Mouse (Mus musculus) testis, postnatal 10 days (tissue): Measurements from ENCODE around the gene Sh3rf3.

Experiments used
- DNase-seq: peaks from one replicate; pipeline ENCODE4 v3.0.0; 2021; ENCODE audit warnings: low spot score

Gene Sh3rf3

GRCm38 (mm10) chr10:58813081-58813800, at the start of gene Sh3rf3:
Gene Sh3rf3, plus strand, starts transcription at chr10:58813359.
- DNase-seq = peak; percentile 54

GRCm38 (mm10) chr10:58788486-58789274, 24.5 kb upstream of the Sh3rf3 start:
- DNase-seq = no peak

GRCm38 (mm10) chr10:58797555-58797954, 15.6 kb upstream of the Sh3rf3 start:
- DNase-seq = no peak

GRCm38 (mm10) chr10:58798156-58798555, 15.0 kb upstream of the Sh3rf3 start:
- no peak for DNase-seq

DNA sequence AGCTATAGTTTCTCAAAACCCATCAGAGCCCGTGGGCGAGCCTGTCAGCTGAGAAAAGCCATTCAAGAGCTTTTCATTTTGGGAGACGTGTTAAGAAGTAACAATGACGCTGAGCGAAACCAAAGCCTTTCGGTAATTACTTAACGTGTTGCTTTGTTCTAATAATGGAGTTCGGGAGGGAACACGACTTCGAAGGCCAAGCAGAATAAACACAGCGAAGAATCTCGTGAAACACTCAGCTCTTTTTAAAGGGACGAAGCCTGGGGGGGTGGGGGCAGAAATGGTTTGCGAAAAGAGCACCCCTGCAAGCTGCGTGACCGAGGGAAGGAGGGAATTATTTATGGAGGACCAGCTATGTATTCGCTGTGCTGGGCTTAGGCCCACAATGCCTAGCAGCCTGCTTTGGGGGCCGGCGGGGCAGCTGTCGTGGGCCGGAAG, 12.1 kb upstream of the Sh3rf3 start:
- DNase-seq = no peak

DNA sequence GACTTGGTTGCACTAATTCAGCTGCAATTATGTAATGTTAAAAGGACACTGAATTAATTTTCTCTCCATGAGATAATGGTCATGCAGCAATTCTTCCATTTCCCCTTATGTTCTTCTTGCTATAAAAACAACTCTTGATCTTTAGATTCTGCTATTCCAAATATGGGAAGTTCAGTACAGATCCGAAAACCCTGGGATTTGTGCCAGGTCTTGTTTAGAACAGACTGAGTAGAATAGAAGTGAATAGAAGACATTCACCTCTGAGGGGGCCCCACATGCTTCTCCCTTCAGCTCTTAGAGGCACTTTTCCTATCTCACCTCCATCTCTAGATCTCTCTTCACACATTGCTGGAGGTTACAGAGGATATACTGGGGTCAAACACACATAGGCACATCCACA, 10.8 kb upstream of the Sh3rf3 start:
- DNase-seq = no peak

DNA sequence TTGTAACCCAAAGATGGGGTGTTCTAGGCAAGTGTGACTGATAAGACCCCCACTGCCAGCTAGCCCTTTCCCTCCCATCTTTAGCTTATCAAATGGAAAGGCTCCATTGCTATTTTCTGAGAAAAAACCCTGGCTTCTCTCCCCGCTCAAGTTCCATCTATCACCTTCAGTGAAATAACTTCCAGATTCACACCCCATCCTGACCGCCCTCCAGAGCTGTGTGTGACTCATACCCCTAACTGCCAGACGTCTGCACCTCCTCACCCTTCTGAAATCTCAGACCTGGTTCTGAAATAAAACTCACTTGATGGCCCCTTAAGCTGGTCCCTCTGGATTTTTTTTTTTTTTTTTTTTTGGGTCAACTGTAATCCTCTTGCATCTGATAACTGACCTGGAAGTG, 5.2 kb upstream of the Sh3rf3 start:
- DNase-seq = no peak

- no peak for DNase-seq
Observed at GRCm38 (mm10) chr10:58810181-58810580, 3.0 kb upstream of the Sh3rf3 start.

DNA sequence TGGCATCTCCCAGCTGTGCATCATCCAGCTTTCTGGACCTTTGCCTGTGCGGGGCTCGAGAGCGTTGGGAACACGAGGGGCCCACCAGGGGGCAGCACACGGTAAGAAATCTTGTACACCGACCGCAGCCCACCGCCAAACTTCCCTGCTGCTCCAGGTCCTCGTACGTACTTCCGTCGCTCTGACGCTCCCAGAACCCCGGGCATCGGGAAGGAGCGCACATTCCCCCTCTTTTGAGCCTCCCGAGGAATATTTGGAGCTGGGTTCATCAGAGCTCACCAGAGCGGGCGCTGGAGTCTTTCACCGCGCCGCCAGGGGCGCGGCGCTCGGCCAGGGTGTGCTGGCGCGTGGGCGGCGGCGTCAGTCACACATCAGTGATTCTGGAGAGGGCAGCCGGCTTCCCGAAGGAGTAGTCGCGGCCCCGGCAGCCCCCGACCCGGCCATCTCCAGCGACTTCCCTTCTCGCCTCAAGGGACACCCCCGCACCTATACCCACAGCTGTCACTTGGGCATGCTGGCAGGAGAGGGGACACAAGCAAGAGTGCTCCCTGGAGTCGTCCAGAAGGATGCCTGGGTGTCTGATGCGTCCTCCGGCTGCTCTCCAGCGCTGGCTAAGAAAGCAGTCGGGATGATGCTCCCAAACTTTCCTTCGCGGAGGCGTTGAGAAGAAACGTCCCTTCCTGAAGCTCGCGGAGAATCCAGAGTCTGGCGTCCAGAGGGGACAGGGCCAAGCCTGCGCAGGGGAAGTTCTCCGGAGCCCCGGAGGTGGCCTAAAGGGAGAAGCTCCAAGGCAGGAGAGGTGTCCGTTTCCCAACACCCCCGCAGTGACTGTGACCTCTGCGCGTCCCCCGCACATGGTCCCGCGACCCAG, 714 bp upstream of the Sh3rf3 start:
- peak; percentile 94 for DNase-seq

- peak; percentile 43 for DNase-seq
Observed at GRCm38 (mm10) chr10:58813801-58814191, 637 bp downstream of the Sh3rf3 start.

GRCm38 (mm10) chr10:58814486-58814885, 1.3 kb downstream of the Sh3rf3 start:
- DNase-seq = no peak

GRCm38 (mm10) chr10:58824016-58824568, 10.9 kb downstream of the Sh3rf3 start:
- DNase-seq = no peak

GRCm38 (mm10) chr10:58829251-58830111, 16.3 kb downstream of the Sh3rf3 start:
- DNase-seq = no peak

GRCm38 (mm10) chr10:58833146-58833545, 20.0 kb downstream of the Sh3rf3 start:
- DNase-seq = no peak

GRCm38 (mm10) chr10:58833741-58834178, 20.6 kb downstream of the Sh3rf3 start:
- DNase-seq = no peak

DNA sequence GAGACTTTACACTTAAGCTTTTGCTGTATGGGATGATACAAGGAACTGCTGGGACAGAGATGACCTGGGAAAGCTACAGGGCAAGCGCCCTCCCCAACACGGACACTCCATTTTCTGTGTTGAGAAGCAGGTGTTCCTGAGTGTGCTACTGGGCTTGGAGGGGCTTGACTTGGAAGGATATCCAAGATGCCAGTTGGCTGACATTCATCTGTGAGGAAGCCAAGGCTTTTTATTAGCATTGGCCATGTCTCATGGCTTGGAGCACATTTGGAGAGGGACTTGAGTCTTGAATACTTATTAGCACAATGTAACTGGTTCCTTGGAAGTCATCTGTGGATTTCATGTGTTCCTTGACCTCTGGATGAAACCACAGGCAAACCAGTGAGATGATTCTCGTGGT, 23.2 kb downstream of the Sh3rf3 start:
- DNase-seq = no peak

DNA sequence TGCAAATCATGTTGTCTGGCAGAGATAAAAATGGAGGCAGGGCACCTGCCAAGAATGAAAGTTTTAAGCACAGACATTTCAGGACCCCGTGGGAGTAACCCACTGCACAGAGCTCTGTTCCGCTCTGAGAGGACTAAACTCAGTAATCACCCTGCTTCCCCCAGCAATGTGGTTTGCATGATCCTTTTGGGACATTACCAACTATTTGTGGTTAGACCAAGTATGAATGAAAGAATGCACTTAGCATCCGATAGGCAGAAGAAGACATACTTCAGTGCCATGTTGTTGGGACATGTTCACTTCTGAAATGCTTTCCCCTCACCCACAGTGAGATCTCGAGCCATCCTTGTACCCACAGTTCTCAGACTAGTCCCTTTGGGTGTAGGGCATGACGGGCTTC, 24.3 kb downstream of the Sh3rf3 start:
- DNase-seq = no peak

- no peak for DNase-seq
Observed at GRCm38 (mm10) chr10:58841945-58842344, 28.8 kb downstream of the Sh3rf3 start.

DNA sequence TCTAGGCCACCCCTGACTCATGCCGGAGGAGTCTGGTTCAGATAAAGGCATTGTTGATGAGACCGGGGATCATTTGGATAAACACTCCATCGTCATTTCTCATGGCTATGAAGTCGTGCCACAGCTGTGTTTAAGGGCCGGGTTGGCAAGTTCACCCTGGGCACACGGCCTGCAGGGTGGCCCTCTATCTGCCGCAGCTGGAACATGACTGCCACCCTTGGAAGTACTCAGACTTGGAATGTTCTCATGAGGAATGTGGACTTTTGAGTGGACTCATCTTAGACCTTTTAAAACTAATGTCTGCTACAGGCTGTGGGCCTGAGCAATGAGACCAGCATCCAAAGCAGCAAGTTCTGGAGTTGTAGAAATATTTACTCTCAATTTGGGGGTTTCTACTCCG, 29.9 kb downstream of the Sh3rf3 start:
- no peak for DNase-seq

- no peak for DNase-seq
Observed at GRCm38 (mm10) chr10:58848127-58848526, 35.0 kb downstream of the Sh3rf3 start.

DNA sequence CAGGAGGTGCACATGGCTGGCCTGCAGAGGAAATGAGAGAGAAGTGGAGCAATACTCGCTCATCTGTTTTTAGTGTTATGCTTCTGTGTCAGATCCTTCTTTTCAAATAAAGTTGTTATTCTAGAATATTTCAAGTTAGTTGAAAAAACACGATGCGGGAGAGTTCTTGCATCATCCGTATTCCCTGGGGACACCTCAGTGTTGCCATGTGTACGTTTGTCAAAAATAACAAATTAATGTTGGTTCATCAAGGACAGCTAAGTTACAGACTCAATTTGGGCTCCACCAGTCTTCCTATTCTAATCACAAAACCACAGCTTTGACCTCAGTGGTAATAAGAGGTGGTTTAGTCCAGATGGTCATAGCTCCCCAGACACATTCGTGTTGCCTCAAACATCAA, 35.4 kb downstream of the Sh3rf3 start:
- no peak for DNase-seq
